Mouse (Mus musculus) hematopoietic multipotent progenitor cell, adult 10-12 weeks (in vitro differentiated cells): ENCODE measurements around the gene Phkg1. TPM values are rescaled to one million over a fixed set of nuclear protein-coding genes. Genes with fewer than 3 reads are reported as not detected.

Experiments
- polyA plus RNA-seq: library from polyadenylated mRNA; stranded (reverse); fragments of >175 nt; gene quantifications from 2 replicates; pipeline ENCODE4 v1.2.3, GENCODE M21; 2012; ENCODE audit warnings: low replicate concordance

The Phkg1 gene
- polyA plus RNA-seq = 0.12 TPM in 1 of 2 replicates, not detected in the other

GRCm38 (mm10) chr5:129898449-129898848, at the start of gene Phkg1:
Gene Phkg1 (minus strand): TSS chr5:129898549.

DNA sequence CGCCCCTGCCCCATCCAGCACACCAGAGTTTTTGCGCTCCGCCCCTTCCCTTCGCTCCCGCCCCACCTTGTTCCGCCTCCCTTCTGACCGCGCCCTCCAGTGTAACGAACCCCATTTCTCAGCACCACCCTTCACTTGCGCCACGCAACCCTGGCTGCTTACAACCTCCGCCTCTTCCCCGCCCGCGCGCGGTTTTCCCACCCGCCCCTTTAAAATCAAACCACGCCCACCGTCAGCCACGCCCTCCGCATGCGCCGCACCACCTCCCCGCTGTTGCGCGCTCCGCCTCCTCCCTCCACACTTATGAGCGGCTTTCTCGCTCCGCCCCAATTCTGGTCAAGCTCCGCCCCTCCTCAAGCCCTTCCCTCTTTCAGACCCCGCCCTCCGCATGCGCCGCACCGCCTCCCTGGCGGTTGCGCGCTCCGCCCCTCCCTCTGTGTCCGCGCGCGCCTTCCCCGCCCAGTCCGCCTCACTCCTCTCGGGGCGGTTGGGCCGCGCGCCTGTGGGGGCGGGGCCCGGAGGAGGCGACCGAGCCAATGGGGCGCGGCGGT, 43.2 kb upstream of the Phkg1 start, which contains the start of gene Vkorc1l1:
Gene Vkorc1l1 (plus strand): TSS at position 476 of the 551 bp plus-strand sequence.

GRCm38 (mm10) chr5:129908242-129908965, 10.1 kb upstream of the Phkg1 start, which contains the start of gene Nupr1l:
Gene Nupr1l (plus strand): TSS chr5:129908540.

GRCm38 (mm10) chr5:129895198-129896088, 2.9 kb downstream of the Phkg1 start, which contains the start of gene Zbed5:
Gene Zbed5 (plus strand): TSS chr5:129895723.

GRCm38 (mm10) chr5:129886911-129887636, 11.3 kb downstream of the Phkg1 start, which contains the start of gene Chchd2:
Gene Chchd2 (minus strand): TSS chr5:129887470.

GRCm38 (mm10) chr5:129846752-129847557, 51.4 kb downstream of the Phkg1 start, which contains the start of gene Sumf2:
Gene Sumf2 (plus strand): TSS chr5:129846986.

Other genes starting within 250 kb of the Phkg1 start
- gene Zfp11, start 228.4 kb downstream of the Phkg1 start, polyA plus RNA-seq = 0.13 and 0.17 TPM in 2 replicates
- not detected in 2 replicates for gene Sept14, start 190.0 kb downstream of the Phkg1 start, polyA plus RNA-seq
- 3.9 and 21.4 TPM in 2 replicates for gene Mrps17, start 183.1 kb downstream of the Phkg1 start, polyA plus RNA-seq
- gene Nipsnap2, start 173.5 kb downstream of the Phkg1 start, polyA plus RNA-seq = 20.0 and 33.7 TPM in 2 replicates
- 6.4 and 24.2 TPM in 2 replicates for gene Psph, start 111.1 kb downstream of the Phkg1 start, polyA plus RNA-seq
- gene Sumf2, start 51.6 kb downstream of the Phkg1 start, polyA plus RNA-seq = 4.7 and 5.4 TPM in 2 replicates
- gene Chchd2, start 11.1 kb downstream of the Phkg1 start, polyA plus RNA-seq = 193 and 352 TPM in 2 replicates
- 0.63 and 9.1 TPM in 2 replicates for gene Zbed5, start 2.8 kb downstream of the Phkg1 start, polyA plus RNA-seq
- gene Nupr1l, start 10.0 kb upstream of the Phkg1 start, polyA plus RNA-seq = 2.1 and 4.2 TPM in 2 replicates
- gene Vkorc1l1, start 43.4 kb upstream of the Phkg1 start, polyA plus RNA-seq = 6.3 and 7.4 TPM in 2 replicates
- 15.6 and 22.0 TPM in 2 replicates for gene Gusb, start 104.5 kb upstream of the Phkg1 start, polyA plus RNA-seq
- 10.3 and 17.1 TPM in 2 replicates for gene Asl, start 130.7 kb upstream of the Phkg1 start, polyA plus RNA-seq
- gene Crcp, start 130.7 kb upstream of the Phkg1 start, polyA plus RNA-seq = 8.1 and 9.9 TPM in 2 replicates
- 17.5 and 48.8 TPM in 2 replicates for gene Tpst1, start 174.8 kb upstream of the Phkg1 start, polyA plus RNA-seq
- gene Kctd7, start 246.3 kb upstream of the Phkg1 start, polyA plus RNA-seq = 6.3 and 8.8 TPM in 2 replicates